ENCODE assay signal across 8 mouse cellular contexts in genomic region chr9:64087461-64088235, GRCm38 (mm10). TPM values are rescaled to one million over a fixed set of nuclear protein-coding genes. Genes with fewer than 3 reads are reported as not detected.
DNase-seq lines count a peak whose midpoint lies in the region; ATAC-seq and TF ChIP-seq lines count a peak whose summit lies in the region.

No protein-coding gene starts in this region.

- no peak for TF ChIP-seq EP300 in MEL (IDR thresholded peaks at IDR 0.05; ENCODE audit: low read depth in 1 of 2, low read length in 2 of 2)
- no peak for TF ChIP-seq EP300 in liver, postnatal 0 days (IDR thresholded peaks at IDR 0.05; ENCODE audit: low read depth)

- peak; percentile 53; the same call in 1 of the 2 replicates for ATAC-seq in erythroid progenitor cell, adult 5-6 weeks (replicated peaks; ENCODE audit: low FRiP score, poor library complexity, severe bottlenecking)
- no peak for ATAC-seq in heart, embryonic 15.5 days (replicated peaks; ENCODE audit: insufficient number of reproducible peaks, insufficient read depth, low FRiP score, low read depth)
- peak; percentile 36 for ATAC-seq in liver, postnatal 0 days

- peak; percentile 86 for TF ChIP-seq RAD21 in MEL (IDR thresholded peaks at IDR 0.05; ENCODE audit: low read depth, low read length)

- TF ChIP-seq POLR2A in MEL (IDR thresholded peaks at IDR 0.05; ENCODE audit: control insufficient read depth in 1 of 2, insufficient read depth in 1 of 2, low read depth in 1 of 2, low read length in 2 of 2, poor library complexity in 1 of 2) = no peak
- TF ChIP-seq POLR2A in brain, embryonic 14.5 days (IDR thresholded peaks at IDR 0.05; ENCODE audit: borderline replicate concordance, extremely low read depth, insufficient read depth, insufficient read length, poor library complexity, severe bottlenecking) = no peak

- no peak overlapping the region for H3K4me3 ChIP-seq in MEL (ENCODE audit: control insufficient read depth in 1 of 2, insufficient read depth in 1 of 2, low read depth in 2 of 2, low read length in 2 of 2)
- H3K4me3 ChIP-seq in heart, embryonic 15.5 days = no peak overlapping the region
- no peak overlapping the region for H3K4me3 ChIP-seq in liver, postnatal 0 days (ENCODE audit: low read depth, low read length)

- DNase-seq in MEL (ENCODE audit: low read depth, low spot score) = peak; percentile 65
- DNase-seq in brain, embryonic 14.5 days (ENCODE audit: low read depth) = peak; percentile 85
- peak; percentile 54 to 88 for DNase-seq in layer of hippocampus, adult 18-20 months (ENCODE audit: low spot score in 2 of 2)
- DNase-seq in liver, postnatal 0 days = peak; percentile 84
- DNase-seq in retina, adult 2 months (ENCODE audit: low read depth, low spot score) = peak; percentile 50
- peak; percentile 62 for DNase-seq in thymus, postnatal 14 days

- TF ChIP-seq CTCF in MEL (IDR thresholded peaks at IDR 0.05 in 2 of 3, conservative IDR thresholded peaks at IDR 0.05 in 1 of 3; ENCODE audit: control insufficient read depth in 1 of 3, insufficient read depth in 1 of 3, low read depth in 2 of 3, low read length in 3 of 3, poor library complexity in 1 of 3, severe bottlenecking in 1 of 3) = peak; percentile 62 to 92 (median 81)
- TF ChIP-seq CTCF in brain, embryonic 14.5 days (IDR thresholded peaks at IDR 0.05; ENCODE audit: borderline replicate concordance, extremely low read depth, insufficient read depth, insufficient read length) = peak; percentile 96
- peak; percentile 99 for TF ChIP-seq CTCF in liver, postnatal 0 days (IDR thresholded peaks at IDR 0.05; ENCODE audit: low read depth)

- H3K36me3 ChIP-seq in MEL (ENCODE audit: control insufficient read depth in 1 of 2, insufficient read depth in 2 of 2, low read length in 2 of 2) = no peaks in the 10 kb centered on the region; a peak in 1 of 4 replicates
- no peaks in the 10 kb centered on the region for H3K36me3 ChIP-seq in heart, embryonic 15.5 days
- H3K36me3 ChIP-seq in liver, postnatal 0 days (replicated peaks; ENCODE audit: insufficient read depth, low read length) = no peaks in the 10 kb centered on the region

- no peak overlapping the region for H3K4me2 ChIP-seq in heart, embryonic 15.5 days
- H3K4me2 ChIP-seq in liver, postnatal 0 days (ENCODE audit: low read depth, low read length) = no peak overlapping the region

- no peak overlapping the region for H3K27ac ChIP-seq in MEL (ENCODE audit: control insufficient read depth, low read depth, low read length)
- H3K27ac ChIP-seq in heart, embryonic 15.5 days = peak overlapping the region; percentile 69; the same call in 1 of the 2 replicates
- H3K27ac ChIP-seq in liver, postnatal 0 days (ENCODE audit: low read depth) = no peak overlapping the region

- H3K4me1 ChIP-seq in MEL (ENCODE audit: control insufficient read depth in 1 of 2, insufficient read depth in 2 of 2, low read length in 2 of 2) = peaks cover 0 to 5% of the 10 kb centered on the region in 2 experiments; a peak in 1 of 4 replicates
- peaks cover 53% of the 10 kb centered on the region for H3K4me1 ChIP-seq in heart, embryonic 15.5 days (replicated peaks)
- H3K4me1 ChIP-seq in liver, postnatal 0 days (ENCODE audit: insufficient read depth) = peaks cover 36% of the 10 kb centered on the region

- WGBS in heart, embryonic 15.5 days = 39% methylated on average over 5 of the region's 5 CpGs
- 52% methylated on average over 5 of the region's 5 CpGs for WGBS in liver, postnatal 0 days (ENCODE audit: insufficient replicate concordance)

- H3K9me3 ChIP-seq in MEL (replicated peaks; ENCODE audit: insufficient read depth, low read length) = no peaks in the 10 kb centered on the region
- H3K9me3 ChIP-seq in heart, embryonic 15.5 days (replicated peaks) = no peaks in the 10 kb centered on the region
- no peaks in the 10 kb centered on the region for H3K9me3 ChIP-seq in liver, postnatal 0 days (ENCODE audit: low read length)

- no peaks in the 10 kb centered on the region for H3K79me2 ChIP-seq in MEL (ENCODE audit: control insufficient read depth, insufficient read depth, low read length, poor library complexity)

- H3K27me3 ChIP-seq in MEL (ENCODE audit: control insufficient read depth in 1 of 2, insufficient read depth in 2 of 2, low read length in 2 of 2) = peaks cover 0 to 5% of the 10 kb centered on the region in 2 experiments; a peak in 3 of 4 replicates
- H3K27me3 ChIP-seq in heart, embryonic 15.5 days = no peaks in the 10 kb centered on the region
- H3K27me3 ChIP-seq in liver, postnatal 0 days (ENCODE audit: insufficient read depth, low read length) = no peaks in the 10 kb centered on the region

- H3K9ac ChIP-seq in MEL (ENCODE audit: control insufficient read depth, low read depth, low read length, poor library complexity, severe bottlenecking) = no peak overlapping the region
- peak overlapping the region; percentile 3; the same call in 1 of the 2 replicates for H3K9ac ChIP-seq in heart, embryonic 15.5 days
- H3K9ac ChIP-seq in liver, postnatal 0 days (replicated peaks) = no peak overlapping the region

TF ChIP-seq in MEL, 35 proteins besides CTCF, POLR2A, EP300 and RAD21:
- TF ChIP-seq MEF2A (IDR thresholded peaks at IDR 0.05; ENCODE audit: extremely low read depth, insufficient replicate concordance, low read depth, low read length, poor library complexity, severe bottlenecking) (no peak), ZKSCAN1 (IDR thresholded peaks at IDR 0.05; ENCODE audit: low read depth, low read length) (no peak), CHD1 (IDR thresholded peaks at IDR 0.05; ENCODE audit: low read depth, low read length) (no peak), MAX (IDR thresholded peaks at IDR 0.05; ENCODE audit: low read length) (no peak), GABPA (IDR thresholded peaks at IDR 0.05; ENCODE audit: low read depth, low read length) (no peak), ELF1 (IDR thresholded peaks at IDR 0.05; ENCODE audit: low read depth, low read length) (no peak), JUND (IDR thresholded peaks at IDR 0.05; ENCODE audit: low read depth, low read length) (0 out of 2 replicates have a peak, but pooled peaks have one; percentile 17), SMC3 (IDR thresholded peaks at IDR 0.05; ENCODE audit: low read depth, low read length) (peak; percentile 98), E2F4 (IDR thresholded peaks at IDR 0.05; ENCODE audit: borderline replicate concordance, low read depth, low read length) (no peak), ZC3H11A (IDR thresholded peaks at IDR 0.05; ENCODE audit: low read depth, low read length) (peak; percentile 96), SIN3A (IDR thresholded peaks at IDR 0.05; ENCODE audit: low read length) (peak; percentile 65), NRF1 (IDR thresholded peaks at IDR 0.05; ENCODE audit: insufficient read depth, low read depth, low read length, poor library complexity, severe bottlenecking) (0 out of 2 replicates have a peak, but pooled peaks have one; percentile 8), TBP (IDR thresholded peaks at IDR 0.05; ENCODE audit: low read depth, low read length) (no peak), ZNF384 (IDR thresholded peaks at IDR 0.05; ENCODE audit: low read depth, low read length) (no peak)

RNA-seq across cellular contexts. Expression of gene Lctl, which starts 29.3 kb away (rescaled TPM):
- total RNA-seq in MEL (2012; rRNA removed) = 0.46 and 0.54 TPM in 2 replicates
- not detected for polyA plus RNA-seq in MEL (2012; ENCODE audit: insufficient read depth in 1 of 2, insufficient read length in 2 of 2, low read depth in 1 of 2, low replicate concordance in 2 of 2, missing spikeins in 1 of 2)
- not detected in 2 replicates for polyA plus RNA-seq in brain, embryonic 14.5 days (2012; rRNA removed)
- total RNA-seq in erythroid progenitor cell, adult 5-6 weeks (2015; ENCODE audit: low replicate concordance) = not detected in 2 replicates
- total RNA-seq in erythroid progenitor cell, adult 5-6 weeks (2017; ENCODE audit: low replicate concordance) = not detected in 2 replicates
- polyA plus RNA-seq in heart, embryonic 15.5 days (2015; fragmentation: Nextera tagmentation; extraction: Ambion mirVana) = 0.13 TPM in 1 of 2 replicates, not detected in the other
- total RNA-seq in layer of hippocampus, adult 18-20 months (2021) = not detected
- polyA plus RNA-seq in liver, postnatal 0 days (2015; fragmentation: Nextera tagmentation; extraction: Ambion mirVana) = not detected in 2 replicates
